Mouse (Mus musculus): ENCODE measurements around the gene Dapk2.
"Not testable (repeated sequence)": the region's sequence is repeated elsewhere in the genome, so short reads cannot be mapped to it uniquely, and the experiment has no call there.

Gene Dapk2

DNA sequence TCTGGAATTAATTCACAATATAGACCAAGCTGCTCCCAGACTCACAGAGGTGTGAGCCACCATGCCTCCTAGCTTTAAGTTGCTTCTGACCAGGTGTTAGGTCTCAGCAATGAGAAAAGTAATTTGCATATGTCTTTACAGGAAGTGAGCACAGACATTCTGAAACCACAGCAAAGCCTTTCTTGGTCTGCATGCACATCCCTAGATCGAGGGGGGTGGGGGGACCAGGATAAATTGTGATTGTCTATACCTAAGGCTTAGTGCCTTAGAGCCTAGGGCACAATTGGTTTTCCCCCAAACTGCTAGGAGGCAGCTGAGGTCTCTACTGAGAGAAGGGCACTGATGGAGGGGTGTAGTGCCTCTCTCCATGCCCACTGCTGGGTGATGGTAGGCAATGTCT is 122.5 kb downstream of the Dapk2 start:
- DNase-seq: no peak

DNA sequence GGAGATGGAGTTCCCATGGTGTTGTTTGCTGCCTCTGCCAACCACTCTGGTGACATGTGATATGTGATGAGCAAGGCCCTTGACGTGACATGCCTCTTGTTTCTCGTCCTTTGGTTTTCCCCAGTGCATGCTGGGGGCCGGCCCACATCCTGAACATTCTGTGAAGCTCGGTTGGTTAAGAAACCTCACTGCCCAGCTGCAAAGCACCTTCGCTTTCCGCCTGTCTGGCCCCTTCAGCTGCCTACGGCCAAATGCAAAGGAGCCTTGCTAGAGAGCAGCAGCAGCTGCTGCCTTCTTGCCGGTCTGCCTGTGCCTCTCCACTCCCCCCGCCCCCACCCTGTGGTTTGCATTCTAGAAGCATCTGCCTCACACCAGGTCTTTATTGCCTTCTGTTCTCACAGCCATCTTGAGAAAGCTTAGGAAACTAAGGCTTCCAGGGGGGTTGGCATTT is 123.5 kb downstream of the Dapk2 start:
- no peak for DNase-seq

DNA sequence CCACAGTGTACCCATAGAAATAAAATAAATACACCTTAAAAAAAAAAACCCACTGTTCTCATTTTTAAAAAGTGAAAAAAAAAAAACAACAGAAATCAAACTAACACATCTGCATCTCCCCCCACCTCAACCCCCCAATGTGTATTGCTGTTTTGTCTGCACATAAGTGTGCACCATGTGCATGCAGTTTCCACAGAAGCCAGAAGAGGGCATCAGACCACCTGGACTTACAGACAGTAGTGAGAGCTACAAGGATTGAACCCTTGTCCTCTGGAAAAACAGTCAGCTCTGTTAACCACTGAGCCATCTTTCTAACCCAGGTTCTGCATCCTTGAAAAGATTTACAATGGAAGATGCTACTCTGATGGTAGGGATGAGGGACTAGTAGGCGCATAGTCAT is 124.6 kb downstream of the Dapk2 start:
- DNase-seq: no peak

DNA sequence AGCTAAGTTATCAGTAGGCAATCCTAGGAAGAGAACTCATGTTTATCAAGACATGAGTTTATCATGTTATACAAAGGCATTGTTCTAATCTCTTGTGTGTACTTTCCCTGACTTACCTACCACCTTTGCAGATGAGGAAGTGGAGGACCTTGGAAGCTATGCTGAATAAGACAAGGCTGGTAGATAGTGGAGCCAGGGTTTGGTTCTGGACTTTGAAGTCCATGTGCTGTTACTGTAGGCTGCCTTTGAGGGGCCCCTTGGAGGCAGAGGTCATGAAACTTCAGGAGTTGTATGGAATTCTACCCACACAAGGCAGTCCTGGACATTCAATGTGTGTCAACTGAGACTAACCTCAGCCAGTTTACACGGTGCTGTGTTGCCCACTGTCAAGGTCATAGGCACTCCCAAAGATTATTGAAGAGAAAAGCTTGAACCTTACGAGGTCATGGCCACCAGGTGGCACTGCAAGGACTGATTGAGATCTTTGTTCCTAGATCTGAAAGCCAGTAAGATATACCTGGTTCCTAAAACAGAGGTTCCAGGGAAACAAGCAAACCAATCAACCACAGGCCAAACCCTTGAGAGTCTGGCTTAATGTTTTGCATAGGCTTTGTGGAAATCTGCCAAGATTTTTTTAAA is 125.7 kb downstream of the Dapk2 start:
- peak; percentile 70 for DNase-seq

DNA sequence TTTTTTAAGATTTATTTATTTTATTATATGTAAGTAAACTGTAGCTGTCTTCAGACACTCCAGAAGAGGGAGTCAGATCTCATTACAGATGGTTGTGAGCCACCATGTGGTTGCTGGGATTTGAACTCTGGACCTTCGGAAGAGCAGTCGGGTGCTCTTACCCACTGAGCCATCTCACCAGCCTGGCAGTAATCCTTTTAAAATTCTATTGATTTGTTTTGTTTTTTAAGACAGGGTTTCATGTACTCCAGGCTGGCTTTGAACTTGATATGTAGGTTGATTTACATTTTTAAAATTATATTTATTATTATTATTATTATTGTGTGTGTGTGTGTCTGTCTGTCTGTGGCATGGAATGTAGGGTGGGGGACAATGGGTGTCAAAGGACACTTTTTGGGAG is 127.2 kb downstream of the Dapk2 start:
- not testable (repeated sequence) for DNase-seq

DNA sequence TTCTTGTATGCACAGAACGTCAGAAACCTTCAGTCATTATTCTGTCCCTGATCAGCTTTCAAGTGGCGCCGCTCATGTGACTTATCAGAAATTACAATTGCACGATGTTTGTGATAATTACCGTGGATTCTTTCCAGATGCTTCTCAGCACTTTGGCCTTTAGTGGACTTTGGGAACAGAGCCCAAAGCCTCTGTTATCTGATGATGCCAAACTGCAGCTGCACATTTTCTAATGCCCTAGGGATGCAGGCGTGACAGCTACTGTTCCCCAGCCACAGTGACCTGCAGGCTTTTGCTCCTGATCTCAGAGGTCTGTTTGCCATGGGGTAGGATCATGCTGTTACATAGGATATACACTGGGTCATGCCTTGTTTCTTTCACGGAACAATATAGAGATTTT is 127.9 kb downstream of the Dapk2 start:
- no peak for DNase-seq

DNA sequence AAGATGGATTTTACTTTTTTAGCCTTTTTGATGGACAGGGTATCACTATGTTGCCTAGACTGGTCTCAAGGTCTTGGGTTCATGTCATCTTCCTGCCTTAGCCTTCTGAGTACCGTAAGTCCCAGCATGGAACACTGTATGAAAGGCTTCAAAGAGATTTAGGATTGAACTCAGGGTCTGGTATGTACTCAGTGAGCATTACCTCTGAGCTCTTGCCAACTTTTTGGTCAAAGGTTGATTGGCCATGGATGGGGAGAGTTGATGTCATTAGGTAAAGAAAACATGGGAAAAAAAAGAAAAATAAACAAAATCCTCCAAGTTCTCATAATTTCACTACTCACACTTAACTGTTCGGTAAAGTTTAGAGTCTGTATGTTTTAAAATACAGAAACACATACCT is 132.7 kb downstream of the Dapk2 start:
- no peak for DNase-seq

DNA sequence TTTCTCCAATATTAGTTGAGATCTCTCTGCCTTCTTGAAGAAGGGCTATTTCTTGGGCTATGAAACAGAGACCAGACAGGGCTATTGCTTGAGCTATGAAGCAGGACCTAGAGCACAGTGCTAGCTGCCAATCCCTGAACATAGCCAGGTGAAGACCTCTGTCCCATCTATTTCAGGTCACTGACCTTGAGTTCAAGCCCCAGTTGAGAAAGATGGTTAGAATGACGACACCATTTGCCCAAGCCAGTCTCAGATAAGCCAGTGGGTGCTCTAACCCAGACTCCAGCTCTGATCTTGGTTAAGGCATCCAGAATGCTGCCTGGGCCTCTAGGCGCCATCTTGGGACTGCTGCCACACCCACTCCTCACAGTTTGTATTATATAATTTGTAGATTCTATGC is 135.3 kb downstream of the Dapk2 start:
- DNase-seq: no peak

DNA sequence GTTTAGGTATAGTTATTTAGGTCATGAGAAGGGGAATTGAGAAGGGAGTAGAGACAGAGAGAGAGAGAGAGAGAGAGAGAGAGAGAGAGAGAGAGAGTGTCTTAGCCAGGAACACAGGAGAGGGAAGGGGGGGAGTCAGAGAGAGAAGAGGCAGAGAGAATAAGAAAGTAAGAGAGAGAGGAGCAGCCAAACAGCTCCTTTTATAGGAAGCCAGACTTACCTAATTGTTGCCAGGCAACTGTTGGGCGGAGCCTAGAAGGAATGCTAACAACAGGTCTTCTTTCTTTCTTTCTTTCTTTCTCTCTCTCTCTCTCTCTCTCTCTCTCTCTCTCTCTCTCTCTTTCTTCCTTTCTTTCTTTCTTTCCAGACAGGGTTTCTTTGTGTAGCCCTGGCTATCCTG is 136.2 kb downstream of the Dapk2 start:
- no peak for DNase-seq

DNA sequence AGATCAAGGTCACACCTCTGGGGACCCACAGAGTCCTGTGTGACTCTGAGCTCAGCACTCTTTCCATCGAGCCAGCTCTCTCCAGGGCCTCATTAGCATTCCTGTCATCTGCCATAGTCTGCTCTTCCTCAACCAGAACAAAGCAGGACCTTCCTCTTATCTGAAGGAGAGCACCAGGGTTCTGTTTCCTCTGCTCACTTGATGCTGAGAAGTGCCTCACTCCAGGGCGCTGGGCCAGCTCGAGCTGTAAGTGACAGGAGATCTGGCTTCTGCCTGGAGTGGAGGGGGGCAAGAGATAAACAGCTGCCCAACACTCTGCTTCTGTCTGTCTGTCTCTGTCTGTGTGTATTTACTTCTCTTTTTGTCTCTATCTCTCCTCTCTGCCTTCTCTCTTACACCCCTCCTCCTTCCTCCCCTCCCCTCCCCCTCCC is 137.0 kb downstream of the Dapk2 start:
- DNase-seq: no peak

DNA sequence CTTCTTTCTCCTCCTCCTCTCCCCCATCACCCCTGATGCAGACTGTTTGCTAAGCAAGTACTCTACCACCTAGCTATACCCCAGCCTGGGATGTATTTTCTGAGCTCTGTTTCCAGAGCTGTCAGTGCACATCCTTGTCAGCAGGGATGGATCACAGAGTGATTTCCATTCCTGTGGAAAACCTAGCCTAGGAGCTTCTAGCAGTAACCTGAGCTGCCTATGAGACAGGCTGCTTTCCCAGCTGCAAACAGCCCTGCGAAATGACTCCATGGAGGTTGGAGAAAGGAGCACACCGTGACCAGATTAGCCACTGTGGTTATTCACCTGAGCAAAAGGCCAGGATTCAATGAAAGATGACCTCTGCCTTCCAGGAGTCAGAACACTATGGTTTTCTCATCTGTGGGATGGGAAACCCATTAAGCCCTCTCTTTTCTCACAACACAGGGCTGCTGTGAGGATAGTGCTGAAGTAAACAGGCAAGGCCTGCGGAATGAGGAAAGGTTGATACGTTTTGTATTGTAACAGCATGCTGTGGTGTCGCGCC is 137.6 kb downstream of the Dapk2 start:
- DNase-seq: no peak

DNA sequence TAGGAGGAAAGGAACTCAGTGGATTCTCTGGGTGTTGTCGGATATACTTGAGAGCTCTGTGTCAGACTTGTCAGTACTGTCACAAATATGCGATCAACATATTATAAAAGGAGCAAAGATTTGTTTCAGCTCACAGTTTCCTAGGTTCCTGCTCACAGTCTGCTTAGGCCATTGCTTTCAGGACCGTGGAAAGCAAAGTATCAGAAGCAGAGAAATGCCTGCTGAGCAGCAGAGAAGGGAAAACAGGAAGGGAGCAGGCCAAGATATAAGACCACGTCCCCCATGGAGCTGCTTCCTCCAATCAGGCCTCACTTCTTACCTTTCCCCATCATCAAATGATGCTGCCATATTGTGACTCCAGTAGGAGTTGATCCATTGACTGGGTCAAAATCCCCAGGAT is 140.8 kb downstream of the Dapk2 start:
- no peak for DNase-seq

DNA sequence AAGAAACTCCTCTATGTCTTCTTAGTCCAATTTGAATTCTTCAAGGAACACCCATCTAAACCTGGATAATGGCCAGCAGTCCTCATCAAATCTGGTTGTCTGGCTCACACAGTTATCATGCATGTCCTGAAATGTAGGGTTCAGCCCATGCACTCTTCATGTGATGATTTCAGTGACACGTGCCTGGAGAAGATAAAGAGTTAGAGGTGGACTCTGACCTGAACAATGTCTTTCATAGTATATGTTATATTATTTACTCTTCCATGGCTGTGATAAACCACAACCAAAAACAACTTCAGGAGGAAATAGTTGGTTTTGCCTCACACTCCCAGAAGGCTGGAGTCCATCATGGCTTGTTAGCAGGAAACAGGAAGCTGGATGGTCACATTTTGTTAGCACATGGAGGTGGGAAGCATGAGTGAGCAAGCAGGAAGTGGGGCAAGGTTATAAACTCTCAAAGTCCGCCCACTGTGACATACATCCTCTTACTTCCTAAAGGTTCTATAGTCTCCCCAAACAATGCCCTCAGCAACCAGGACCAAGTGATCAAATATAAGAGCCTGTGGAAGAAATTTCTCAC is 142.5 kb downstream of the Dapk2 start:
- DNase-seq: no peak

DNA sequence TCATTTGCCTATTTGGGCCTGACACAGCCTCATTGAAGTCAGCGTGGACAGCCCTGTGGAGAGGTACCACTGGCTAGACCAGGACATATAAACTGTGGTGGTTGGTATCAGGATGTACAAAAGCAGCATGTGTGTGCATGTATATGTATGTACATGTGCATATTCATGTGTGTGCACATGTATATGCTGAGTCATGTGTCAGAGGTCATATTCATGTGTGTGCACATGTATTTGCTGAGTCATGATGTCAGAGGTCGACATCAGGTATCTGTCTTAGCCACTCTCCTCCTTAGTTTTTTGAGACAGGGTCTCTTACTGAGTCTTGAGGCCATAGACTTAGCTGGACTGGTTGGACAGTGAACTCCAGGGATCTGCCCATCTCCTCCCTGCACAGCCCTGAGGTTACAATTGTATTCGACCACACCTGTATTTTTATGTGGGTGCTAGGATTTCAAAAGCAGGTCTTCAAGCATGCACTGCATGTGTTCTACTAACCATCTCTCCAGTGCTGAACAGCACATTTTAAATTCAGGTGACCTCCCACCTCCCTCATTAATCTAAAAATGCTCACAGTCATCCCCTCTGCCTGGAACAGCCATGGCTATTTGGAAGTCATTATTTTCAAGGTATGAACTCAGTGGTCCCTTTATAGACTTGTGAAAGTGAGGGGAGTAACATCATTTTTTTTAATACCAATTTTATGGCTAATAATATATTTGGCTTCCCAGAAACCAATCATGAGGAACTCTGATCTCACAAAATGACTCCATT is 146.5 kb downstream of the Dapk2 start:
- no peak for DNase-seq

DNA sequence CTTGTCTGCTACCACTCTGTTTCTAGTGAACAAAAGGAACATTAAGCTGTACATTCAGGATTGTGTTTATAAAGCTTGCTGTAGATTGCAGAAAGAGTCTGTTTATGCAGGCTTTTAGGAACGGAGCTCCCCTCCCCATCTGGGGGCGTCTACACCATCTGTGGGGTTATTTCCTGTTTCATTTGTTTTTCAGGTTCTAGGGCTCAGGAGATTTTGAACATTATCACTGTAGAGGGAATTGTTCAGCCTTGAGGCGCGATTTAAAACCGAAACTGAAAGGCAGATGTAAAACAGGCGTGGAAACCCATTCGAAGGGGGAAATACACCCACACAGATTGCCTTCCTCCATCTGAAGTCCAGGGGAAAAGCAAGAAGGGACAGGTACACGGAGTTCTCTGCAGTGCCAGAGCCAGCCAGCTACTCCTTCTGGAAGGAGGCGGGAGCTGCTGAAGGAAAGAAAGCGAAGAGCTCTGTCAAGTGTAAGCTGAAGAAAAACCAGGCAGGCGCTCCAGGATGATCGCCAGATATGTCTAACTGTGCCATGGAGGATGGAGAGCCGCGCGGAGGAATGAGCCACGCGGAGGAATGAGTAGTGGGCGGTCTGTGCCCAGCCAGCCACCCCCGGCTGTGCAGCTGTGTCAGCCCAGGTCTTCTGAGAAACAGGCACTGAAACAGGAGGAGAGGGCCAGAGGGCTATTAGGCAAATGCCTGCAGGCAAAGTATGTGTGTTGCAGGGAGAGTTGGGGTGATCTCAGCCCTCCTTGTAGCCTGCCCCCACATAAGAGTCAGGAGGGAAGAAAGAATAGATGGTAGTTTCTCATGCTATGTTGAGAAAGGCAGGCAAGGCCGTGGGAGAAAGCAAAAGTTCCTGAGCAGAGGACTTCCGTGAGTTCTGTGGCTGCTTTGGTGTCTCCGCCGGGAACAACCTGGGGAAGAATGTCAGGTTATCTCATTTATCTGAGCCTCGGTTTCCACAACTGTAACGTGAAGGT is 147.4 kb downstream of the Dapk2 start:
- DNase-seq: peak; percentile 46

DNA sequence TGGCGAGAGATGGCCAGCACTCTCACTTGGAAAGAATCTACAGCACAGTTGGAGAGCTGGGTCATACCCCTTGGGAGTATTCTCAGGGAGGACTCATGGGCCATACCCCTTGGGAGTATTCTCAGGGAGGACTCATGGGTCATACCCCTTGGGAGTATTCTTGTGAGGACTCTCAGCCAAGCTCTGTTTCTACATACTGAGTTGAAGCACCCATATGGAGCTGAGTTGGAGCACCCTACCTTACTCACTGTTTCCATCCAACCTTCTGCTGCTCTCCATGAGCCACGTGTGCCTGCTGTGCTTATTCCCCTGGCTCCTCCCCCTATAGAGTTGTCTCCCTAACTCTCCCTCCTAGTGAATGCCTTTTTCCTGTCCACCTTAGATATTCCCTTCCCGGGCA is 148.4 kb downstream of the Dapk2 start:
- DNase-seq: no peak

DNA sequence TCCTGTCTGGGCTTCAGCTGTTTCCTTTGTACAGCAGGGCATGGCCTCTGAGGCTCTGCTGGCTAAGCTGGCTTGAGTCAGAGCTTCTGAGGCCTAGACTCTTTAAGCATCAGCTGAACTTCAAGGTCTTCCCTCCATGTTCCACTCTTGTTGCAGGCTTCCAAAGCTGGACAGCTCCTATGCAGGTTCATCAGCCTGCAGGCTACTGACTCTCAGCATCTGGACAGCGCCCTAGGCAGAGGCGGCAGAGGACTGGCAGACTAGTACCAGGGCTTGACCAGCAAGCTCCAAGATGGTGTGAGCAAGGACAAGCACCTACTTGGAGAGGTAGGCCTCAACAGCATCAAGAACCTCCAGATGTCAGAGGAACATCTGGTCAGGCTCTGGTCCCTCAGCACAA is 149.3 kb downstream of the Dapk2 start:
- DNase-seq: no peak

DNA sequence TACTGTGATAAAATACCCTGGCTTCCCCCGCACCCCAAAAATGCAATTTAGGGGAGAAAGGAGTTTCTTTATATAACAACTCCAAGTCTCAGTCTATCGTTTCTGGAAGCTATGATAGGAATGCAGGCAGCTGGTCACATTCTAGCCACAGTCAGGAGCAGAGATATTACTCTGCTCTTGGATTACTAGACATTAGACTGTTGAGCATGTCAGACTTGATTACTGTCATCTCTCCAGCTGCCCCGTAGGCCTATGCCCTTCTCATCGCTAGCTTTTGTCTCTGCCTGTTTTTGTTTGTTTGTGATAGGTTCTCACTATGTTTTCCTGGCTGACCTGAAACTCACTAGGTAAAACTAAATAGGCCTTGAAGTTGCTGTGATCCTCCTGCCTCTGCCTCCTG is 150.7 kb downstream of the Dapk2 start:
- DNase-seq: no peak

DNA sequence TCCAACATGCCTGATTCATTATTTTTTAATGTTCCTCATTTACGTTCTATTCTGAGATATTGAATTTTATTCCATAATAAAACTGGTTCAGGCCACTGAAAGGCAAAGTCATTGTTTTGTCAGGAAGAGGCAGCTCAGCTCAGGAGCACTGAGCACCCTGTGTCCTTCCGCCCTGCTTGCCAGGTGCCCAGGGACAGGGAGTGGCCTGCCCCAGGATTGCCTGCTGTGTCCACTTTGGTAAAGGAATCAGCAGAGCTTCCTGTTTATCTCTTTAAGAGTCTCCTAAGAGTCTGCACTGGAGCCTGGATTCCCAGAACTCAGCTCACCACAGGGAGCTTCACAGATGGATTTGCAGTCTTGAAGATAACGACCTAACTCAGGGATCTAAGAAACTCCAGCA is 153.4 kb downstream of the Dapk2 start:
- DNase-seq: no peak

DNA sequence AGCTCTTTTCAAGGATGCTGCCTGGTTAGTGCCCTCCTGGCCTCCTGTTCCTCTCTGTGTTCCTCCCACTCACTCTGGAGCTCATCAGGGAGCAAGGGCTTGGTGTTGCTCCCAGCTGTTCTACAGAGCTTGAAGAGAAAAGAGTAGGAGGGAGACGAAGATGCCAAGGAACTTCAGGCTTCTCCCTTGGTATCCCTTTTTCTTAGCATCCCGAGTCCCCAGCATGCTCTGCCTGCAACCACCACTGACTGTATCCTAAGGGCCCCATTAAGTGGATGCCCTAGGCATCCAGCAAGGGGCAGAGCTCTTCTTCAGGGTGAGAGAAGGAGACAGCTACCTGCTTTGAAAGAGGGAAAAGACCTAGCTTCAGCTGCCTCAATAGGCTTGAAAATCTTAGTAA is 158.6 kb downstream of the Dapk2 start:
- DNase-seq: no peak

All from right cerebral cortex, postnatal 4 days (tissue).